Mouse (Mus musculus) lung, postnatal 0 days (tissue): ENCODE data around the gene Wdr35.

Experiments used
- CTCF ChIP-seq: IDR thresholded peaks from 2 replicates; pipeline ENCODE4 v1.5.1; 2016; ENCODE audit warnings: antibody characterized with exemption, mild to moderate bottlenecking
- EP300 ChIP-seq: IDR thresholded peaks from 2 replicates; pipeline ENCODE4 v1.6.1; 2016; ENCODE audit warnings: antibody characterized with exemption, mild to moderate bottlenecking, control low read depth

DNA sequence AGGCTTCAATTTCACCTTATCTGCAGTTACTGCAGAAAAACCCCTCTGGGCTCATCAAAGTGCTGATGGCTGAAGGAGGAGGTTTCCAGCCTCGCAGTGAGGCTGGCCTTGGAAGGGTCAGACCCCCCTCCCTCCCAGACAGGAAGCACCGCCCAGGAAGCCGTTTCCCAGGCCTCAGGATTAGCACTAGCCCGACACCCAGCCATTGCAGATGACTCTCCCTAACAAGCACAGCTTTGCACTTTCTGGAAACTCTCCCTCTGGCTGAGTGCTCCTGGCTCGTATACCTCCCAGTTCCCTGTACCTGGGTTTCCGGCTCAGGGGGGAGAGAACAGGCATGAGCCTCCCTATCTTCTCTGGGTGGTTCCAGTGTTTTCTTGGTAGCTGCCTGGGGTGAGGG lies 77.1 kb downstream of the Wdr35 start:
- TF ChIP-seq EP300: no peak
- TF ChIP-seq CTCF: no peak
